Mouse (Mus musculus): Measurements from ENCODE around the gene Mrm3. TPM values are rescaled to one million over a fixed set of nuclear protein-coding genes. Genes with fewer than 3 reads are reported as not detected.

The Mrm3 gene
- polyA plus RNA-seq, 1 experiment from 2014 or later: 24.6 TPM

DNA sequence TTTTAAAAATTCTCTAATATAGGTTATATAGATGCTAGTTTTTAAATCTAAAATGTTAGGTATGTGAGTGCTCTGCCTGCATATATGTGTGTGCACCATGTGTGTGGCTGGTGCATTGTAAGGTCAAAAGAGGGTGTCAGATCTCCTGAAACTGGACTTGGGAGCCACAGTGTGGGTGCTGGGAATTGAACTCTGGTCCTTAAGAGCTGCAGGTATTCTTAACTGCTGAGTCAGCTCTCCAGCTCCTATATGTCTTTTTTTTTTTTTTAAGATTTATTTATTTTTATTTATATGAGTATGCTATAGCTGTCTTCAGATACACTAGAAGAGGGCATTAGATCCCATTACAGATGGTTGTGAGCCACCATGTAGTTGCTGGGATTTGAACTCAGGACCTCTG is 2.9 kb downstream of the Mrm3 start:
- H3K27ac ChIP-seq (ENCODE audit: low read length): no peak overlapping the region
- no peak overlapping the region for H3K9ac ChIP-seq (replicated peaks; ENCODE audit: low read depth, low read length)
- no peak overlapping the region for H3K4me2 ChIP-seq (ENCODE audit: low read length)
- H3K9me3 ChIP-seq (ENCODE audit: control insufficient read depth, low read length): no peaks in the 10 kb centered on the region
- H3K4me1 ChIP-seq (replicated peaks; ENCODE audit: control insufficient read depth, insufficient read depth, low read length): peaks cover 16% of the 10 kb centered on the region
- H3K36me3 ChIP-seq (ENCODE audit: control insufficient read depth, insufficient read depth): no peaks in the 10 kb centered on the region
- no peak overlapping the region for H3K4me3 ChIP-seq (replicated peaks; ENCODE audit: low read length)
- H3K27me3 ChIP-seq (replicated peaks; ENCODE audit: control insufficient read depth, insufficient read depth, low read length): no peaks in the 10 kb centered on the region
- ATAC-seq: no peak

DNA sequence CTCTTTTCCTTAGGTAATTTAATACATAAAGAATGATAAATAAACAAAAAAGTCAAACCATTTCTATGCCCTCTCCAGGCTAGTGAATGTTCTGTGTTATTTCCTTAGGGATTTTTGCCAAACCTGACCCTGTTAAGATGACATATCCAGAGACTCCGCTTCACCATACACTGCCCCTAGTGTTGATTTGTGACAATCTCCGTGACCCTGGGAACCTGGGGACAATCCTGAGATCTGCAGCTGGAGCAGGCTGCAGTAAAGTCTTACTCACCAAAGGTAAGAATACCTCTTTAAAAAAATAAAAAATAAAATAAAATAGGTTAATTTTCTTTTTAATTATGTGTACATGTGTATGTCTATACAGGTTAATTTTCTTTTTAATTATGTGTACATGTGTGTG is 3.7 kb downstream of the Mrm3 start:
- Histone ChIP-seq H3K27ac (ENCODE audit: low read length) (no peak overlapping the region), H3K36me3 (ENCODE audit: control insufficient read depth, insufficient read depth) (no peaks in the 10 kb centered on the region), H3K4me3 (replicated peaks; ENCODE audit: low read length) (no peak overlapping the region), H3K9me3 (ENCODE audit: control insufficient read depth, low read length) (no peaks in the 10 kb centered on the region), H3K4me2 (ENCODE audit: low read length) (no peak overlapping the region), H3K9ac (replicated peaks; ENCODE audit: low read depth, low read length) (no peak overlapping the region), H3K27me3 (replicated peaks; ENCODE audit: control insufficient read depth, insufficient read depth, low read length) (no peaks in the 10 kb centered on the region), H3K4me1 (replicated peaks; ENCODE audit: control insufficient read depth, insufficient read depth, low read length) (peaks cover 22% of the 10 kb centered on the region)
- no peak for ATAC-seq
- WGBS: 57% methylated on average over 2 of the region's 2 CpGs

DNA sequence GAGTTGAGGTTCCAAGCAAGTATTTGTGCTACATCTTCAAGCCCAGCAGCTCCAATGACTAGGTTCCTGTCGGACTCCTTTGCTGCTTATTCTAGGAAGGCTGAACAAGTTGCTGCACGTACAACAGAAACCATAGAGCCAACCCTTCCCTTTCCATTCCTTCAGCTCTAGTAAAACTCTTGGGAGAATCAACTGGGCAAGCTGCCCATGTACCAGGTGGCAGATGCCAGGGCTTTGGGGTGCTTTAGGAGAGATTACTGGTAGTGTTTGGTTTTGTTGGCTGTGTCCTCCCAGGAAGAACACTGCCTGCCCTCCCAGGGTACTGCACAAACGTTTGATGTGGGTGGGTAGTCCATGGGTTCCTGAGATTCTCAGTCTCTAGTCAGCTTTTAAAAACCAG is 8.5 kb downstream of the Mrm3 start:
- no peaks in the 10 kb centered on the region for H3K27me3 ChIP-seq (replicated peaks; ENCODE audit: control insufficient read depth, insufficient read depth, low read length)
- 45% methylated on average over 3 of the region's 3 CpGs for WGBS
- peaks cover 14% of the 10 kb centered on the region for H3K4me1 ChIP-seq (replicated peaks; ENCODE audit: control insufficient read depth, insufficient read depth, low read length)
- no peaks in the 10 kb centered on the region for H3K36me3 ChIP-seq (ENCODE audit: control insufficient read depth, insufficient read depth)
- no peak overlapping the region for H3K4me2 ChIP-seq (ENCODE audit: low read length)
- no peak overlapping the region for H3K27ac ChIP-seq (ENCODE audit: low read length)
- no peak overlapping the region for H3K4me3 ChIP-seq (replicated peaks; ENCODE audit: low read length)
- H3K9ac ChIP-seq (replicated peaks; ENCODE audit: low read depth, low read length): no peak overlapping the region
- ATAC-seq: no peak
- H3K9me3 ChIP-seq (ENCODE audit: control insufficient read depth, low read length): no peaks in the 10 kb centered on the region

DNA sequence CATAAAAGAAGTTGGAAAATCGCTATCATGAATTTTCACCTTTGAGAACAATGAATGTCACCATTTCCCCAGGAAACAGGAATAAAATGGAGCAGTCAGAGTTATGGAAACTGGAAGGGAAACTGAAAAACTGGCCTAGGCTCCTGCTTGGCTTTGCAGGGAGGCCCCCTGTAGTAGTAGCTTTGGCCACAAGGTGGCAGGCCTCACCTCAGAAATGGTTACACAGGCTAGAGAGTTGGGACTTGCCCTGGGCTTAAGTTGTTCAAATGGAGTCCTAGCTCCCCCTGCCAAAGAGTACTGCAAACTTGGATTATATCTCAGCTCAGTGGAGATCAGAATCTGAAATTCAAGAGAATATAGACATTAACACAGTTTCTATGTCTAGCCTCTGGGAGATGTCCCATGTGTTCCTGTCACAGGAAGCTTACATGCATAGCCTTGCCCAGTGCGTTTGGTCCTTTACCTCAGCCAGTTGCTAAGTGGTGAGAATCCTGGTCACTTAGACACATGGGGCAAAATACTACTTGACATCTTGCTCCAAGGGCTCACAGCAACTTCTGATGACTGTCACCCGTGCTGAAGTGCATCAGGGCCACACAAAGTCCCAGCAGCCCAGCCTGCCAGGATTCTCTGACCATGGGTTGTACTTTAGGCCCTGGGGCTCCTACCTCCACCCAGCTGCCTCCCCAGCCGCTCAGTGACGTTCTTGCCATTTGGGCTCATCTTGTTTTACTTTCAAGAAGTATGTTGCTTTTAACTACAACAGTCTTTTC is 9.8 kb downstream of the Mrm3 start:
- peak; percentile 84 for ATAC-seq
- H3K4me2 ChIP-seq (ENCODE audit: low read length): no peak overlapping the region
- H3K4me3 ChIP-seq (replicated peaks; ENCODE audit: low read length): no peak overlapping the region
- 51% methylated on average over 5 of the region's 5 CpGs for WGBS
- H3K36me3 ChIP-seq (ENCODE audit: control insufficient read depth, insufficient read depth): no peaks in the 10 kb centered on the region
- no peak overlapping the region for H3K9ac ChIP-seq (replicated peaks; ENCODE audit: low read depth, low read length)
- no peaks in the 10 kb centered on the region for H3K9me3 ChIP-seq (ENCODE audit: control insufficient read depth, low read length)
- no peaks in the 10 kb centered on the region for H3K27me3 ChIP-seq (replicated peaks; ENCODE audit: control insufficient read depth, insufficient read depth, low read length)
- H3K4me1 ChIP-seq (replicated peaks; ENCODE audit: control insufficient read depth, insufficient read depth, low read length): peaks cover 14% of the 10 kb centered on the region
- H3K27ac ChIP-seq (ENCODE audit: low read length): no peak overlapping the region

DNA sequence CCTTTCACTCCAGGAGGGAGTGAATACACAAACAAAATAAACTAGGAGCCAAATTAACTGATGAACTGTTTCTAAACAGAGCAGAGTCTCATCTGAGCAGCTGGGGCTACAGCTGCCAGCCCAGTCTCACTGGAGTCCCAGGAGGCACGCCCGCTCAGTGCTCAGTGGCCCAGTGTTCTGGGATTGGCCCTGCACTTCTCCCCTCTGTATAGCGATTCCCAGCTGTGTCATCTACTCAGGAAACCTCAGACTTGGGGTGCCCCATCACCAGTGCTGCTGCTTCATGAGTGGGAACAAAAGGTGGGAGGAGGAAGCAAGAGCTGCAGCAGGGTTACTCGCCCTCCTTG is 10.4 kb downstream of the Mrm3 start:
- no peaks in the 10 kb centered on the region for H3K27me3 ChIP-seq (replicated peaks; ENCODE audit: control insufficient read depth, insufficient read depth, low read length)
- no peak overlapping the region for H3K9ac ChIP-seq (replicated peaks; ENCODE audit: low read depth, low read length)
- H3K4me2 ChIP-seq (ENCODE audit: low read length): no peak overlapping the region
- no peak overlapping the region for H3K4me3 ChIP-seq (replicated peaks; ENCODE audit: low read length)
- ATAC-seq: no peak
- no peak overlapping the region for H3K27ac ChIP-seq (ENCODE audit: low read length)
- WGBS: 76% methylated on average over 4 of the region's 4 CpGs
- H3K4me1 ChIP-seq (replicated peaks; ENCODE audit: control insufficient read depth, insufficient read depth, low read length): peaks cover 14% of the 10 kb centered on the region
- no peaks in the 10 kb centered on the region for H3K9me3 ChIP-seq (ENCODE audit: control insufficient read depth, low read length)
- no peaks in the 10 kb centered on the region for H3K36me3 ChIP-seq (ENCODE audit: control insufficient read depth, insufficient read depth)

DNA sequence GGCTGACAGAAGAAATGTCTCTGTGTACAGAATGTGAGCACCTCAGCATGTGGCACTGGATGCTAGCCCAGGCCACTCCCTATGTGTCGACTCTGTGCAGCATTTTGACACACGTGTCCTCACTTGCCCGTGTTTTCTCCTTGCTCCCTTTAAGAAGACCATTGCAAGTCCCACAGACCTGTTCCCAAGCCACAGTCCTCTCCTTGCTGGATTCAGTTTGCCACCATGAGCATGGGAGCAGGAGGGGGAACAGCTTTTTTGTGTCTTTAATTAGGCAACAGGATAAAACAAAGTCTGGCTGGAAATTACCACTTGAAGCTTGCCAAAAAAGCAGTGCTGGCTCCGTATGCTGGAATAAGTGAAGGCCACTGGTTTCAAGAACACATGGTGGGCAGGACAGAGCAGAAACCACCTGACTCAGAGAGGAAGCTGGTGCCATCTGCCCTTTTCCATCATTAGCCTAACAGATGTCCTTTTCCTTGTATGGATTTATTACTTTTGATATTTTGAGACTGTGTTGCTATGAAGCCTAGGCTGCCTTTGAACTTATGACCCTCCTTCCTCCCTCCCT is 12.0 kb downstream of the Mrm3 start:
- 29% methylated on average over 4 of the region's 4 CpGs for WGBS
- H3K27ac ChIP-seq (ENCODE audit: low read length): no peak overlapping the region
- ATAC-seq: peak; percentile 46

DNA sequence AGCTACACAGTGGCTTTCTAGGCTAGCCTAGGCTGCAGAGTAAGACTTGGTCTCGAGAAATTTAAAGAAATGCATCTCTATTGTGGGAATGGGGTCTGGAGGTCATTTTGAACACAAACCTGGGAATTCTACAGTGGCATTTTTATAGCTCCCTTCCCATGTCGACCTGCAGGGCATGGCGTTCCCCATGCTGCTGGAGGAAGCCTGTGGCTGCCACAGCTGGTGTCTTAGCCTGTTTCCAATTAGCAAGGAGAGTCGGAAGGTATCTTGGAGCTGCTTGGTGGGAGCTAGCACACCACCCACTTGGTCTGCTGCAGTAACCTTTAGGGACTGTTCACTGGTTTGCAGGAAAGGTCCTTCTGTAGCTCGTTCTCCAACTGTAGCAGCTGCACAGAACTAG is 12.6 kb downstream of the Mrm3 start:
- Histone ChIP-seq H3K4me1 (replicated peaks; ENCODE audit: control insufficient read depth, insufficient read depth, low read length) (peaks cover 23% of the 10 kb centered on the region), H3K36me3 (ENCODE audit: control insufficient read depth, insufficient read depth) (no peaks in the 10 kb centered on the region), H3K9ac (replicated peaks; ENCODE audit: low read depth, low read length) (no peak overlapping the region), H3K27ac (ENCODE audit: low read length) (no peak overlapping the region), H3K4me2 (ENCODE audit: low read length) (no peak overlapping the region), H3K27me3 (replicated peaks; ENCODE audit: control insufficient read depth, insufficient read depth, low read length) (no peaks in the 10 kb centered on the region), H3K4me3 (replicated peaks; ENCODE audit: low read length) (no peak overlapping the region), H3K9me3 (ENCODE audit: control insufficient read depth, low read length) (no peaks in the 10 kb centered on the region)
- WGBS: 60% methylated on average over 5 of the region's 5 CpGs
- no peak for ATAC-seq

More for the DNA sequence above, 12.0 kb downstream of the Mrm3 start:
- Histone ChIP-seq H3K9me3 (ENCODE audit: control insufficient read depth, low read length) (no peaks in the 10 kb centered on the region), H3K9ac (replicated peaks; ENCODE audit: low read depth, low read length) (no peak overlapping the region), H3K27me3 (replicated peaks; ENCODE audit: control insufficient read depth, insufficient read depth, low read length) (no peaks in the 10 kb centered on the region), H3K4me1 (replicated peaks; ENCODE audit: control insufficient read depth, insufficient read depth, low read length) (peaks cover 18% of the 10 kb centered on the region), H3K4me3 (replicated peaks; ENCODE audit: low read length) (no peak overlapping the region), H3K36me3 (ENCODE audit: control insufficient read depth, insufficient read depth) (no peaks in the 10 kb centered on the region), H3K4me2 (ENCODE audit: low read length) (no peak overlapping the region)

DNA sequence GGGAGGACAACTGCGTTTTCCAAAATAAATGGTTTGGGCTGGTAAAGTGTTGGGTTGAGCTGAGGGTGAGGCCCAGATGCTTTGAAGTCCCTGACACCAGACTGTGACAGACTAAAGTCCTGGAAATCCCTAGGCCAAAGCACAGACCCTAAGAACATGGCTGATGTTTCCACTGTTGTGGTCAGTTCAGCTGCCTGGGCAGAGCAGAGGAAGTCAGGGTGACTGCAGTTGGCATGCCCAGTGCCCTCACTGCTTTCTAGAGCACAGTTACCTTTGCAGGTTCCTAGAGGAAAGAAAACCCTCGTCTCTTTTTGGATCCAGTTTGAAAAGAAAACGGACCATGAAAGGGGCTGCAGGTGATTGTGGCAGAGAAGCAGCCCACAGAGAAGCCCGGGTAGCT is 13.9 kb downstream of the Mrm3 start:
- no peaks in the 10 kb centered on the region for H3K36me3 ChIP-seq (ENCODE audit: control insufficient read depth, insufficient read depth)
- no peak overlapping the region for H3K9ac ChIP-seq (replicated peaks; ENCODE audit: low read depth, low read length)
- no peak overlapping the region for H3K4me3 ChIP-seq (replicated peaks; ENCODE audit: low read length)
- WGBS: 82% methylated on average over 4 of the region's 4 CpGs
- H3K9me3 ChIP-seq (ENCODE audit: control insufficient read depth, low read length): no peaks in the 10 kb centered on the region
- no peak overlapping the region for H3K27ac ChIP-seq (ENCODE audit: low read length)
- no peak for ATAC-seq
- H3K27me3 ChIP-seq (replicated peaks; ENCODE audit: control insufficient read depth, insufficient read depth, low read length): no peaks in the 10 kb centered on the region
- H3K4me2 ChIP-seq (ENCODE audit: low read length): no peak overlapping the region
- peaks cover 17% of the 10 kb centered on the region for H3K4me1 ChIP-seq (replicated peaks; ENCODE audit: control insufficient read depth, insufficient read depth, low read length)

DNA sequence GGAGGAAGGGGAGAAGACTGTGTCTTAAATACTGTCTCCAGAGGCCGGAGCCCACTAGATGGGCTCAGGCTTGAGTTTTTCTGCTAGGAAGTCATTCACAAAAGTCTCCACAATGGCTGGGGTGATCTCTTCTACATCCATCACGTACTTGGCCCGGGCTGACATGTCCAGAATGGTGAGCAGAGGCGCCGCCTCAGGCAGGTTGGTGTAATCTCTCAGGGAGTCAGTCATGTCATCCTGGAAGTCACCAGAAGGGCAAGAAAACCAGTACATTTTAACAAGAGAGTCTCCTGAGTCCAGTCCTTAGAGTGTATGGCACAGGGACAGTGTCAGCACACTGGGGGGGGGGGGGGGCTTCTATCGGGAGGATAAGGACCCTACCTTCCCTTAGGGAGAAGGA is 15.0 kb downstream of the Mrm3 start:
- ATAC-seq: no peak
- peaks cover 28% of the 10 kb centered on the region for H3K4me1 ChIP-seq (replicated peaks; ENCODE audit: control insufficient read depth, insufficient read depth, low read length)
- no peak overlapping the region for H3K4me2 ChIP-seq (ENCODE audit: low read length)
- WGBS: 89% methylated on average over 6 of the region's 6 CpGs
- no peak overlapping the region for H3K4me3 ChIP-seq (replicated peaks; ENCODE audit: low read length)
- H3K9ac ChIP-seq (replicated peaks; ENCODE audit: low read depth, low read length): no peak overlapping the region
- H3K27ac ChIP-seq (ENCODE audit: low read length): no peak overlapping the region
- H3K36me3 ChIP-seq (ENCODE audit: control insufficient read depth, insufficient read depth): no peaks in the 10 kb centered on the region
- H3K27me3 ChIP-seq (replicated peaks; ENCODE audit: control insufficient read depth, insufficient read depth, low read length): no peaks in the 10 kb centered on the region
- no peaks in the 10 kb centered on the region for H3K9me3 ChIP-seq (ENCODE audit: control insufficient read depth, low read length)

Data from forebrain, embryonic 16.5 days (tissue).